Comparison of ENCODE assay signal across 32 mouse cellular contexts in genomic region chr9:44101490-44101889, GRCm38 (mm10). TPM values are rescaled to one million over a fixed set of nuclear protein-coding genes. Genes with fewer than 3 reads are reported as not detected.
DNase-seq lines count a peak whose midpoint lies in the region; ATAC-seq and TF ChIP-seq lines count a peak whose summit lies in the region.
"Had no signal": no experiment of that assay in that cellular context is flagged by ENCODE, and none has a peak within 500 bp of the region (broad histone marks: within the 10 kb centered on the region; RNA-seq: fewer than 3 reads in every experiment).

Gene Mfrp, plus strand, starts transcription at chr9:44101729.

- peak; percentile 43 for DNase-seq in embryo, embryonic 10 days (ENCODE audit: low spot score)
- DNase-seq in embryo, embryonic 9.5 days (ENCODE audit: extremely low spot score): no peak
- DNase-seq in kidney, adult 11 months: no peak
- DNase-seq in embryo, embryonic 10.5 days (ENCODE audit: low spot score): peak; percentile 26
- no peak for DNase-seq in left cerebral cortex, adult 2 months (ENCODE audit: extremely low spot score in 1 of 2, low spot score in 2 of 2)
- DNase-seq: adrenal gland, adult 8-10 months; cerebellum, adult 2 months; cerebellum, postnatal 36 days; forebrain, postnatal 0 days; gastrocnemius, postnatal 14 days; heart, adult 18-20 months; heart, postnatal 10 days; kidney, adult 2 months; layer of hippocampus, adult 9-11 months; thymus, postnatal 4 days had no signal

- no peak within 1 kb of the TSS for H3K27ac ChIP-seq in kidney, embryonic 16.5 days (ENCODE audit: low read length)
- H3K27ac ChIP-seq in embryonic facial prominence, embryonic 13.5 days: no peak within 1 kb of the TSS
- no peak within 1 kb of the TSS for H3K27ac ChIP-seq in left cerebral cortex, adult 2 months
- H3K27ac ChIP-seq: embryonic facial prominence, embryonic 12.5 days; hindbrain, embryonic 15.5 days; limb, embryonic 12.5 days; lung, embryonic 15.5 days; midbrain, embryonic 12.5 days had no signal

- H3K9ac ChIP-seq in kidney, embryonic 16.5 days (replicated peaks; ENCODE audit: low read length): no peak within 1 kb of the TSS
- H3K9ac ChIP-seq in embryonic facial prominence, embryonic 13.5 days: 0 out of 2 replicates have a peak within 1 kb of the TSS, but pooled peaks have one; percentile 32
- H3K9ac ChIP-seq: embryonic facial prominence, embryonic 12.5 days; forebrain, postnatal 0 days; heart, embryonic 12.5 days; hindbrain, embryonic 15.5 days; limb, embryonic 12.5 days; lung, embryonic 15.5 days; midbrain, embryonic 12.5 days had no signal

- 0 out of 2 replicates have a peak, but pooled peaks have one; percentile 29 for ATAC-seq in kidney, embryonic 16.5 days (ENCODE audit: low FRiP score, low TSS enrichment)
- ATAC-seq in embryonic facial prominence, embryonic 13.5 days (ENCODE audit: insufficient number of reproducible peaks, insufficient read depth, low FRiP score, low TSS enrichment, low read depth): no peak
- ATAC-seq: forebrain, postnatal 0 days; inflammation-experienced regulatory T-cells, adult 6 months had no signal

- no peaks in the 10 kb centered on the region for H3K9me3 ChIP-seq in kidney, embryonic 16.5 days (ENCODE audit: low read length)
- no peaks in the 10 kb centered on the region for H3K9me3 ChIP-seq in embryonic facial prominence, embryonic 13.5 days
- H3K9me3 ChIP-seq: embryonic facial prominence, embryonic 12.5 days; G1E; heart, embryonic 12.5 days; hindbrain, embryonic 15.5 days; limb, embryonic 12.5 days; lung, embryonic 15.5 days; midbrain, embryonic 12.5 days had no signal

- intact Hi-C loops in left cerebral cortex, adult 2 months (cut with DNase I): no loop called here

- WGBS in kidney, embryonic 16.5 days: 38% methylated on average over 9 of the region's 9 CpGs
- 28% methylated on average over 9 of the region's 9 CpGs for WGBS in embryonic facial prominence, embryonic 13.5 days

- no peaks in the 10 kb centered on the region for H3K27me3 ChIP-seq in kidney, embryonic 16.5 days (ENCODE audit: insufficient read depth, low read length)
- H3K27me3 ChIP-seq in embryonic facial prominence, embryonic 13.5 days: no peaks in the 10 kb centered on the region
- H3K27me3 ChIP-seq: embryonic facial prominence, embryonic 12.5 days; heart, embryonic 12.5 days; hindbrain, embryonic 15.5 days; limb, embryonic 12.5 days; lung, embryonic 15.5 days; midbrain, embryonic 12.5 days had no signal

- peaks cover 11% of the 10 kb centered on the region for H3K36me3 ChIP-seq in kidney, embryonic 16.5 days (ENCODE audit: insufficient read depth, low read length)
- peaks cover 35% of the 10 kb centered on the region for H3K36me3 ChIP-seq in embryonic facial prominence, embryonic 13.5 days
- H3K36me3 ChIP-seq: hindbrain, embryonic 15.5 days had no signal

- no peak for TF ChIP-seq CTCF in left cerebral cortex, adult 2 months (IDR thresholded peaks at IDR 0.05)

- no peak within 1 kb of the TSS for H3K4me2 ChIP-seq in kidney, embryonic 16.5 days (replicated peaks; ENCODE audit: low read depth, low read length)
- H3K4me2 ChIP-seq in embryonic facial prominence, embryonic 13.5 days: no peak within 1 kb of the TSS
- H3K4me2 ChIP-seq: embryonic facial prominence, embryonic 12.5 days; heart, embryonic 12.5 days; hindbrain, embryonic 15.5 days; limb, embryonic 12.5 days; liver, embryonic 11.5 days; lung, embryonic 15.5 days; midbrain, embryonic 12.5 days had no signal

- peaks cover 21% of the 10 kb centered on the region for H3K4me1 ChIP-seq in kidney, embryonic 16.5 days (ENCODE audit: insufficient read depth, low read length)
- peaks cover 10% of the 10 kb centered on the region for H3K4me1 ChIP-seq in embryonic facial prominence, embryonic 13.5 days

- H3K4me3 ChIP-seq in kidney, embryonic 16.5 days (ENCODE audit: low read length): no peak within 1 kb of the TSS
- H3K4me3 ChIP-seq in embryonic facial prominence, embryonic 13.5 days: no peak within 1 kb of the TSS
- no peak within 1 kb of the TSS for H3K4me3 ChIP-seq in left cerebral cortex, adult 2 months
- H3K4me3 ChIP-seq: embryonic facial prominence, embryonic 12.5 days; heart, embryonic 12.5 days; hindbrain, embryonic 15.5 days; limb, embryonic 12.5 days; lung, embryonic 15.5 days; midbrain, embryonic 12.5 days had no signal

RNA-seq across cellular contexts. Expression of gene Mfrp, which starts in this region (rescaled TPM):
- polyA plus RNA-seq in kidney, embryonic 16.5 days (2015; fragmentation: Nextera tagmentation; extraction: Ambion mirVana): 0.10 and 0.25 TPM in 2 replicates
- polyA plus RNA-seq in embryonic facial prominence, embryonic 13.5 days (2015; fragmentation: Nextera tagmentation; extraction: Ambion mirVana): 0.21 and 0.39 TPM in 2 replicates
- 1 to 10 TPM in 1 of 2 experiments, under 1 TPM in 1; 0.82 to 1.6 TPM for total RNA-seq in left cerebral cortex, adult 2 months (2021)
- total RNA-seq: G1E; heart, adult 18-20 months; heart, postnatal 10 days; hematopoietic stem cell, adult 5-6 weeks; monocyte, adult 5-6 weeks had no signal
- polyA plus RNA-seq: forebrain, embryonic 11.5 days; G1E; heart, embryonic 12.5 days; inflammation-experienced regulatory T-cells, adult 6 months; liver, embryonic 16.5 days; midbrain, embryonic 12.5 days; neural tube, embryonic 14.5 days; thymus, postnatal 0 days had no signal

Comparison
In these comparisons a context has a peak if more than half of its experiments do, and no peak if none do; other contexts are left out.
1. DNase-seq: peak in embryo, embryonic 10 days (single experiment) and embryo, embryonic 10.5 days (single experiment); none in embryo, embryonic 9.5 days (single experiment), kidney, adult 11 months (single experiment) and left cerebral cortex, adult 2 months (0 of 2).
2. Peak in ATAC-seq in kidney, embryonic 16.5 days; RNA of the gene not detected or under 1 TPM.